Mouse (Mus musculus): Measurements from ENCODE around the gene Mdm2. TPM values are rescaled to one million over a fixed set of nuclear protein-coding genes. Genes with fewer than 3 reads are reported as not detected.
A peak's percentile ranks its signal among the peaks of the same experiment; 100 is the strongest.

Mdm2 gene
- polyA plus RNA-seq, 2 experiments, result 32.9 to 59.9 TPM

GRCm38 (mm10) chr10:117674359-117675019 lies 36.1 kb downstream of the Mdm2 start:
- Histone ChIP-seq H3K36me3 (ENCODE audit: control insufficient read depth, insufficient read depth, low read length) (no peaks in the 10 kb centered on the region), H3K27me3 (ENCODE audit: control insufficient read depth, insufficient read depth, low read length) (no peaks in the 10 kb centered on the region), H3K9me3 (ENCODE audit: control insufficient read depth, low read length) (no peaks in the 10 kb centered on the region), H3K4me1 (ENCODE audit: control insufficient read depth, insufficient read depth, low read length) (peaks cover 15% of the 10 kb centered on the region), H3K4me2 (replicated peaks; ENCODE audit: low read depth, low read length, severe bottlenecking) (no peak overlapping the region), H3K27ac (replicated peaks; ENCODE audit: low read depth, low read length) (no peak overlapping the region), H3K9ac (ENCODE audit: low read depth, low read length, severe bottlenecking) (no peak overlapping the region), H3K4me3 (replicated peaks; ENCODE audit: low read length) (no peak overlapping the region)
- 70% methylated on average over 3 of the region's 3 CpGs for WGBS
- no peak for TF ChIP-seq POLR2A (IDR thresholded peaks at IDR 0.05; ENCODE audit: borderline replicate concordance, extremely low read depth, insufficient read depth, insufficient read length)
- no peak for DNase-seq (ENCODE audit: low spot score)
- no peak for ATAC-seq (ENCODE audit: low FRiP score, low read depth)

GRCm38 (mm10) chr10:117673913-117674312 lies 36.6 kb downstream of the Mdm2 start:
- H3K4me1 ChIP-seq (ENCODE audit: control insufficient read depth, insufficient read depth, low read length), result peaks cover 20% of the 10 kb centered on the region
- H3K36me3 ChIP-seq (ENCODE audit: control insufficient read depth, insufficient read depth, low read length), result no peaks in the 10 kb centered on the region
- DNase-seq (ENCODE audit: low spot score) (no peak), ATAC-seq (ENCODE audit: low FRiP score, low read depth) (no peak)
- H3K9me3 ChIP-seq (ENCODE audit: control insufficient read depth, low read length), result no peaks in the 10 kb centered on the region
- H3K9ac ChIP-seq (ENCODE audit: low read depth, low read length, severe bottlenecking), result no peak overlapping the region
- H3K27me3 ChIP-seq (ENCODE audit: control insufficient read depth, insufficient read depth, low read length), result no peaks in the 10 kb centered on the region
- WGBS, result 92% methylated on average over 1 of the region's 1 CpGs
- H3K27ac ChIP-seq (replicated peaks; ENCODE audit: low read depth, low read length), result no peak overlapping the region
- no peak for TF ChIP-seq POLR2A (IDR thresholded peaks at IDR 0.05; ENCODE audit: borderline replicate concordance, extremely low read depth, insufficient read depth, insufficient read length)
- no peak overlapping the region for H3K4me3 ChIP-seq (replicated peaks; ENCODE audit: low read length)
- H3K4me2 ChIP-seq (replicated peaks; ENCODE audit: low read depth, low read length, severe bottlenecking), result no peak overlapping the region

GRCm38 (mm10) chr10:117672693-117673092 lies 37.9 kb downstream of the Mdm2 start:
- Histone ChIP-seq H3K4me3 (replicated peaks; ENCODE audit: low read length) (no peak overlapping the region), H3K4me1 (ENCODE audit: control insufficient read depth, insufficient read depth, low read length) (peaks cover 25% of the 10 kb centered on the region), H3K4me2 (replicated peaks; ENCODE audit: low read depth, low read length, severe bottlenecking) (no peak overlapping the region), H3K9me3 (ENCODE audit: control insufficient read depth, low read length) (no peaks in the 10 kb centered on the region), H3K9ac (ENCODE audit: low read depth, low read length, severe bottlenecking) (no peak overlapping the region), H3K27ac (replicated peaks; ENCODE audit: low read depth, low read length) (no peak overlapping the region), H3K36me3 (ENCODE audit: control insufficient read depth, insufficient read depth, low read length) (no peaks in the 10 kb centered on the region), H3K27me3 (ENCODE audit: control insufficient read depth, insufficient read depth, low read length) (no peaks in the 10 kb centered on the region)
- peak; percentile 37 for DNase-seq (ENCODE audit: low spot score)
- TF ChIP-seq POLR2A (IDR thresholded peaks at IDR 0.05; ENCODE audit: borderline replicate concordance, extremely low read depth, insufficient read depth, insufficient read length), result no peak
- no peak for ATAC-seq (ENCODE audit: low FRiP score, low read depth)
- 32% methylated on average over 7 of the region's 7 CpGs for WGBS

GRCm38 (mm10) chr10:117671930-117672666 lies 38.5 kb downstream of the Mdm2 start:
- Histone ChIP-seq H3K9ac (ENCODE audit: low read depth, low read length, severe bottlenecking) (no peak overlapping the region), H3K36me3 (ENCODE audit: control insufficient read depth, insufficient read depth, low read length) (no peaks in the 10 kb centered on the region), H3K4me1 (ENCODE audit: control insufficient read depth, insufficient read depth, low read length) (peaks cover 25% of the 10 kb centered on the region), H3K27me3 (ENCODE audit: control insufficient read depth, insufficient read depth, low read length) (no peaks in the 10 kb centered on the region), H3K4me2 (replicated peaks; ENCODE audit: low read depth, low read length, severe bottlenecking) (no peak overlapping the region), H3K9me3 (ENCODE audit: control insufficient read depth, low read length) (no peaks in the 10 kb centered on the region), H3K4me3 (replicated peaks; ENCODE audit: low read length) (no peak overlapping the region), H3K27ac (replicated peaks; ENCODE audit: low read depth, low read length) (no peak overlapping the region)
- DNase-seq (ENCODE audit: low spot score), result no peak
- WGBS, result 83% methylated on average over 13 of the region's 13 CpGs
- ATAC-seq (ENCODE audit: low FRiP score, low read depth), result no peak
- TF ChIP-seq POLR2A (IDR thresholded peaks at IDR 0.05; ENCODE audit: borderline replicate concordance, extremely low read depth, insufficient read depth, insufficient read length), result no peak

GRCm38 (mm10) chr10:117671266-117671665 lies 39.3 kb downstream of the Mdm2 start:
- no peak overlapping the region for H3K4me3 ChIP-seq (replicated peaks; ENCODE audit: low read length)
- WGBS, result 87% methylated on average over 9 of the region's 9 CpGs
- no peaks in the 10 kb centered on the region for H3K27me3 ChIP-seq (ENCODE audit: control insufficient read depth, insufficient read depth, low read length)
- no peaks in the 10 kb centered on the region for H3K9me3 ChIP-seq (ENCODE audit: control insufficient read depth, low read length)
- DNase-seq (ENCODE audit: low spot score) (no peak), ATAC-seq (ENCODE audit: low FRiP score, low read depth) (no peak)
- TF ChIP-seq POLR2A (IDR thresholded peaks at IDR 0.05; ENCODE audit: borderline replicate concordance, extremely low read depth, insufficient read depth, insufficient read length), result no peak
- H3K4me1 ChIP-seq (ENCODE audit: control insufficient read depth, insufficient read depth, low read length), result peaks cover 22% of the 10 kb centered on the region
- no peak overlapping the region for H3K27ac ChIP-seq (replicated peaks; ENCODE audit: low read depth, low read length)
- H3K9ac ChIP-seq (ENCODE audit: low read depth, low read length, severe bottlenecking), result no peak overlapping the region
- H3K4me2 ChIP-seq (replicated peaks; ENCODE audit: low read depth, low read length, severe bottlenecking), result no peak overlapping the region
- no peaks in the 10 kb centered on the region for H3K36me3 ChIP-seq (ENCODE audit: control insufficient read depth, insufficient read depth, low read length)

Data from limb, embryonic 14.5 days (tissue).